Mouse (Mus musculus): Measurements from ENCODE around the gene Myo1b.

Gene Myo1b

DNA sequence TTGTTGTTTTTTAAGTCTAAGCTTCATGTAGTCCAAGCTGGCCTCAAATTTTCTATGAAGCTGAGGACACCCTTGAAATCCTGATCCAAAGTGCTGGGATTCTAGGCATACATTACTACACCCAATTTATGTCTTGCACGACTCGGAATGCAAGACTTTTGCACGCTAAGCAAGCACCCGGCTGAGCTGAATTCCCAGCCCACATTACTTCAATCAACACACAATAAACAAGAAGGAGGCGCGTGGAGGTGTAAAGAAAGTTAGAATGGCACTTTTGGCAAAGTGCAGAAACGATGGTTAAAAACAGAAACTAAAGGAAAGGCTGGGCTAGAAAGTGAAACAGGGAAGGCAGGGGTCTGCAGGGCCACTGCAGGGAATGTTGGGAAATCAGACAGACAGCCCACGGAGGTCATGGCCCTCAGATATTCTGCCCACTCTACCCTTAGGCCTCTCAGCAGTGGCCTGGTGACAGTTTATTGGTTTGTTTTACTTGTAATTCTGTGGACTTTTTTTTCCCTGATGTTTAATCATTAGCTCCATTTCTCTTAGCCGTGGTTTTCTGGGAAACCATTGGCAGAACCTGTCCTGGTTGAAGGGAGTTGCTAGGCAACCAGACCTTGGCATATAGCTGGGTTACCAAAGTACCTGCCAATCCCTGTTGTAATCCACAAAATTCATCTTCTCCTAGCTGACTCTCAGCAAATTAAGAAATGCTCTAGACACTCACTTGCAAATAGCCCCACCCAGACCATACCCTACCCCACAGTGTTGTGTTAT is 195.8 kb downstream of the Myo1b start:
- DNase-seq (ENCODE audit: low spot score) = no peak

DNA sequence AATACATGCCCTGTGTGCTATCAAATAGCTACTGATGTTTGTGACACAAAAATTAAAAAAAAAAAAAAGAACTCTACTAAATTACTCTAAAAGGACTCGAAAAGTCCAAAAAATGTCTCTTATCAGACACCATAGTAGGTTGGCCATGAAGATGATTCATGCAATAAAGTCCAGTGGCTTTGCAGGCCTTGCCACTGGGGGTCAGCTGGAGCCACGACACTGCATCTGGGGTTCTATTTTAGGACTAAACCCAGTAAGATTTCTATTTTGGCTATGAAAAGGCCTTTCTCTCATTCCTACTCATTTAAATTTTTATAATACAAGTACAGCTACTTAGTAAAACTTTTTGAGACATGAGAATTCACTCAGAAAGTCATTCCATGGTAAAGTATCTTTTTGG is 205.0 kb downstream of the Myo1b start:
- no peak for DNase-seq (ENCODE audit: low spot score)

DNA sequence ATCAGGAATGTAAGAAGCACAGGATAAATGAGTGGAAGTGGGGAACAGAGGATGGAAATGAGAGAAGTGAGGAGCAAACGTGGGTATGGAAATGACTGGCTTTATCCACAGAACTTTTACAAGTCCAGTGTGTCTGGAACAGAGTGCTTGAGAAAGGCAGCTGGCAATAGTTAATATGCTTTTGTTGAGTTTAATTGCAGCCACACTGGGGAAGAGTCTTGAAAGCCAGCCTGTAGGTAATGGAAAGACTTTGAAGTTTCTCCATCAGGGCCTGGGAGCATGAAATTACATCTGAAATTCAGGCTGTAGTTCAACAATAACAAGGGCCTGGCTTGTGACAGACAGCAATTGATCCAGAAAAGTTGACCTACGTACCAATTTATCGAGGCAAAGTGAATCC is 209.8 kb downstream of the Myo1b start:
- DNase-seq (ENCODE audit: low spot score) = no peak

DNA sequence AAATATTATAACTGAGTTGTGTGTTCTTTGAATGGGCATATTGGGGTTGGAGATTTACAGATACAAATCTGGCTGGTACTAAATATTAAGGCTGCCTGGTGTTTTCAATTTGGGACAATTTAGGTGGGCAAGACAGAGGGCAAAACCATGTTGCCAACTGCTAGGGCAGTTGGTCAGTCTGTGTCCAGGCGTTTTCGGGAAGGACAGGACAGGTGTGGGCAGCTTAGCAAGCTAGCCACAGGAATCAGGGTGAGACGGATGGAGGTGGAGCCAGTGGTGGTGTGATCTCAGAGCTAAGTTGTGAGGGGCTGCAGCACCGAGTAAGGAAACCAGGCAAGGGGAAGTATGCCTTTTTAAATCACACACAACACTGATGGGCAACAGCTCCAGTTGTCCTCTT is 211.3 kb downstream of the Myo1b start:
- DNase-seq (ENCODE audit: low spot score) = no peak

All from c-Kit-positive CD71-positive TER-119-positive erythroid progenitor cells, embryonic 14.5 days (primary cell).